Mouse (Mus musculus) cortical plate, adult 2 months (tissue): ENCODE results near the gene Unkl. TPM values are rescaled to one million over a fixed set of nuclear protein-coding genes. Genes with fewer than 3 reads are reported as not detected.
A peak's percentile ranks its signal among the peaks of the same experiment; 100 is the strongest.

Experiments used
- H3K27ac ChIP-seq: fragments of 200-500 bp; 2 replicates; pipeline ENCODE4 v1.5.1; 2012; ENCODE audit warnings: low read length, control low read depth, inconsistent platforms; ENCODE audit not compliant: insufficient read depth
- H3K4me1 ChIP-seq: fragments of 200-500 bp; 2 replicates; pipeline ENCODE4 v1.6.1; 2011; ENCODE audit warnings: low read length; ENCODE audit not compliant: control insufficient read depth, insufficient read depth
- H3K4me3 ChIP-seq: fragments of 200-500 bp; 2 replicates; pipeline ENCODE4 v1.5.1; 2011; ENCODE audit warnings: mild to moderate bottlenecking, low read length, control low read depth; ENCODE audit not compliant: insufficient read depth
- CTCF ChIP-seq: fragments of 200-500 bp; IDR thresholded peaks from 2 replicates; pipeline ENCODE4 v1.5.1; 2011; ENCODE audit warnings: mild to moderate bottlenecking, control low read depth, low read length; ENCODE audit not compliant: insufficient read depth; ENCODE audit errors: extremely low read depth
- POLR2A ChIP-seq: fragments of 200-500 bp; IDR thresholded peaks from 2 replicates; pipeline ENCODE4 v1.6.1; 2011; ENCODE audit warnings: mild to moderate bottlenecking, low read length, control low read depth; ENCODE audit not compliant: insufficient read depth; ENCODE audit errors: extremely low read depth
- polyA plus RNA-seq: library from polyadenylated mRNA; depleted of rRNA; stranded (reverse); fragments of >200 nt; gene quantifications from 2 replicates; pipeline ENCODE4 v1.2.3, GENCODE M21; 2012; rRNA removed

Gene Unkl
- polyA plus RNA-seq, 1 experiment: 42.9 TPM

GRCm38 (mm10) chr17:25273706-25274501 lies 85.7 kb downstream of the Unkl start:
- Histone ChIP-seq H3K4me1 (peaks cover 6% of the 10 kb centered on the region; the same call in 1 of the 2 replicates), H3K4me3 (peak overlapping the region; percentile 78), H3K27ac (peak overlapping the region; percentile 100)
- TF ChIP-seq CTCF (0 out of 2 replicates have a peak, but pooled peaks have one; percentile 13), POLR2A (no peak)

GRCm38 (mm10) chr17:25274571-25275346 lies 86.6 kb downstream of the Unkl start, which contains the start of gene Ube2i:
TSS of gene Ube2i (minus strand) at chr17:25274622.
- TF ChIP-seq CTCF (no peak), POLR2A (no peak)
- Histone ChIP-seq H3K4me3 (peak within 1 kb of the TSS; percentile 78), H3K27ac (peak within 1 kb of the TSS; percentile 100)

DNA sequence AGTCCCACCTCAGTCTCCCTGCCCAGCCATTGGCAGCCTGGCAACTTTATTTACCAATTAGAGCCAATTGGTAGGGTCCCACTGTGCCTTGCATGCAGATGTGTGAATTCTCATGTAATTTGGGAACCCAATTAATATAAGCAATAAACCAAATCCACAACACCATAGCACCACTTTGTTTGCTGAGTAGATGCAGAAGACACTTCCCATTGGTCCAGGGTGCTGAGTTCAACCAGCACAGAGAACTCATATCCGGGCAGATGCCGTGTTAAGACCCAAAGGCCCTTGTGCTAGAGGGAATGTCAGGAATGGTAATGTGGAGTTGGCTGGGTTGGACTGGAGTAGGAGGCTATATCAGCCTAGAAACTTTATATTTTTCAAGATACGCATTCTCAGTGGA lies 87.6 kb downstream of the Unkl start:
- no peak overlapping the region for H3K4me3 ChIP-seq
- no peak overlapping the region for H3K27ac ChIP-seq
- TF ChIP-seq CTCF (no peak), POLR2A (no peak)
- H3K4me1 ChIP-seq: peaks cover 6% of the 10 kb centered on the region; the same call in 1 of the 2 replicates

More at GRCm38 (mm10) chr17:25274571-25275346, 86.6 kb downstream of the Unkl start, which contains the start of gene Ube2i:
- peaks cover 6% of the 10 kb centered on the region; the same call in 1 of the 2 replicates for H3K4me1 ChIP-seq

DNA sequence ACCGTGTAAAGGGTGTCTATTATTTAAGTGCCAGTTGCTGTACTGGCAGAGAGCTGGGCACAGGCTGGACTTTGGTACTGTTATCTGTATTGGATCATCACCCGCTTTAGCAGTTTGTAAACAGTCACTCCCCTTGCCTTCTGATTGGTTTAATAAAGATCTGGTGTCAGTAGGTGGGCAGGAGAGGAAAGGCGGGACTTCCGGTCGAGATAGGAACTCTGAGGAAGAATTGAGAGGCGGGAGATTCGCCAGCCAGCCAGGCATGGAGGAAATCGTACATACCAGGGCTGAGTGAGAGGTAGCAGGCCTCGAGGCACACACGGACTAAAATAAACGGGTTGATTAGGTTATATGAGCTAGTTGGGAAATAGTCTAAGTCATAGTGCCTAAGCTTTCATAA lies 93.9 kb downstream of the Unkl start:
- TF ChIP-seq POLR2A: no peak
- TF ChIP-seq CTCF: no peak
- Histone ChIP-seq H3K4me1 (no peaks in the 10 kb centered on the region), H3K27ac (no peak overlapping the region), H3K4me3 (no peak overlapping the region)

Other genes starting within 250 kb of the Unkl start
- 4.5 and 6.2 TPM in 2 replicates for gene Jpt2, start 227.7 kb upstream of the Unkl start, polyA plus RNA-seq
- gene Cramp1l, start 172.6 kb upstream of the Unkl start, polyA plus RNA-seq: 22.0 and 23.1 TPM in 2 replicates
- 22.2 and 22.7 TPM in 2 replicates for gene Ift140, start 172.3 kb upstream of the Unkl start, polyA plus RNA-seq
- 17.8 and 19.4 TPM in 2 replicates for gene Tmem204, start 104.8 kb upstream of the Unkl start, polyA plus RNA-seq
- 18.5 and 24.8 TPM in 2 replicates for gene Telo2, start 72.4 kb upstream of the Unkl start, polyA plus RNA-seq
- gene Ptx4, start 67.6 kb upstream of the Unkl start, polyA plus RNA-seq: 0.19 and 0.34 TPM in 2 replicates
- gene Clcn7, start 55.0 kb upstream of the Unkl start, polyA plus RNA-seq: 45.6 and 47.0 TPM in 2 replicates
- gene Ccdc154, start 25.9 kb upstream of the Unkl start, polyA plus RNA-seq: not detected in 2 replicates
- not detected in 2 replicates for gene Gm38655, start 12.9 kb upstream of the Unkl start, polyA plus RNA-seq
- 22.9 and 23.9 TPM in 2 replicates for gene BC003965, start 3.8 kb upstream of the Unkl start, polyA plus RNA-seq
- gene Gnptg, start 51.7 kb downstream of the Unkl start, polyA plus RNA-seq: 121 and 126 TPM in 2 replicates
- gene Tsr3, start 51.8 kb downstream of the Unkl start, polyA plus RNA-seq: 35.3 and 35.6 TPM in 2 replicates
- gene Baiap3, start 68.0 kb downstream of the Unkl start, polyA plus RNA-seq: 4.3 and 5.4 TPM in 2 replicates
- gene Ube2i, start 86.2 kb downstream of the Unkl start, polyA plus RNA-seq: 257 and 264 TPM in 2 replicates
- gene Prss34, start 110.0 kb downstream of the Unkl start, polyA plus RNA-seq: not detected in 2 replicates
- not detected in 2 replicates for gene Prss28, start 120.2 kb downstream of the Unkl start, polyA plus RNA-seq
- not detected in 2 replicates for gene Prss29, start 130.3 kb downstream of the Unkl start, polyA plus RNA-seq
- 0.06 TPM in 1 of 2 replicates, not detected in the other for gene Tpsab1, start 157.2 kb downstream of the Unkl start, polyA plus RNA-seq
- gene Tpsb2, start 177.9 kb downstream of the Unkl start, polyA plus RNA-seq: 0.13 and 0.76 TPM in 2 replicates
- gene Tpsg1, start 180.9 kb downstream of the Unkl start, polyA plus RNA-seq: not detected in 2 replicates
- gene Cacna1h, start 245.4 kb downstream of the Unkl start, polyA plus RNA-seq: 39.6 and 49.8 TPM in 2 replicates